Mouse (Mus musculus): ENCODE results near the gene Akap2.

DNA sequence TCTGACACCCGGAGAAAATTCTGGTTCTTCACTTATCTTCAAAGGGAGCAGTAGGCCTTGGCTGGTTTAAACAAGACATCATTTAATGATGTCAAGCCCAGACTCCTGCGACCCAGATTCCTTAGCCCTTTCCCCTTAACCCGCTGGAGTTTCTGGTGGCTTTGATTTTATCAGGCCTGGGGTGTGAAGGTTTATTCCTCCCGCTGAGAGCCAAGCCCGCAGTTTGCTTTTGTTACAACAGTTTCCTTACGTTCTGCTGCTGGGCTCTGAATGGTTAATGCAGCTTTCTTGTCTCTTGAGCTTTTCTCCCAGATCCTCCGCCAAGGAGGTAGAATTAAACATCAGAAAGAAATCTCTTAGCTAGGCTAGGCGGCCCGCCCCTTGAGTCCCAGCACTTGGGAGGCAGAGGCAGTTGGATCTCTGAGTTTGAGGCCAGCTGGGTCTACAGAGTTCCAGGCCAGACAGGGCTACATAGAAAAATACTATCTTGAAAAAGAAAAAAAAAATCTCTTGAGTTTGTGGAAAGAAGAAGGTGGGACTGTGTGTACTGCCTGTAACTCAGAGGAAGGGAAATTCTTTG, 135.1 kb downstream of the Akap2 start:
- TF ChIP-seq POLR2A (IDR thresholded peaks at IDR 0.05; ENCODE audit: insufficient read depth, low read depth, low read length) (no peak), CTCF (IDR thresholded peaks at IDR 0.05; ENCODE audit: insufficient read depth, low read depth, low read length) (no peak)
